Mouse (Mus musculus): ENCODE measurements around the gene Zfyve28. TPM values are rescaled to one million over a fixed set of nuclear protein-coding genes. Genes with fewer than 3 reads are reported as not detected.

The Zfyve28 gene
- polyA plus RNA-seq, 1 experiment from 2014 or later: 0.37 TPM

- Histone ChIP-seq H3K36me3 (ENCODE audit: control insufficient read depth, insufficient read depth, low read length) (no peaks in the 10 kb centered on the region), H3K4me3 (ENCODE audit: low read length) (no peak overlapping the region), H3K27ac (ENCODE audit: low read depth, low read length) (no peak overlapping the region), H3K9ac (ENCODE audit: low read depth, low read length) (no peak overlapping the region), H3K9me3 (ENCODE audit: control insufficient read depth, low read length) (no peaks in the 10 kb centered on the region), H3K27me3 (ENCODE audit: control insufficient read depth, insufficient read depth, low read length) (peaks cover 5% of the 10 kb centered on the region; the same call in 1 of the 2 replicates), H3K4me2 (replicated peaks; ENCODE audit: low read depth, low read length) (no peak overlapping the region), H3K4me1 (ENCODE audit: control insufficient read depth, insufficient read depth, low read length) (0 out of 2 replicates have a peak, but pooled peaks cover 4% of the 10 kb centered on the region)
- no peak for ATAC-seq (ENCODE audit: low FRiP score, low TSS enrichment)
These were observed 37.0 kb upstream of the Zfyve28 start for GRCm38 (mm10) chr5:34325286-34325685.

- 84% methylated on average over 4 of the region's 4 CpGs for WGBS
- no peak overlapping the region for H3K27ac ChIP-seq (ENCODE audit: low read depth, low read length)
- H3K9ac ChIP-seq (ENCODE audit: low read depth, low read length): no peak overlapping the region
- no peaks in the 10 kb centered on the region for H3K9me3 ChIP-seq (ENCODE audit: control insufficient read depth, low read length)
- no peak overlapping the region for H3K4me3 ChIP-seq (ENCODE audit: low read length)
- ATAC-seq (ENCODE audit: low FRiP score, low TSS enrichment): no peak
- H3K4me2 ChIP-seq (replicated peaks; ENCODE audit: low read depth, low read length): no peak overlapping the region
- H3K4me1 ChIP-seq (ENCODE audit: control insufficient read depth, insufficient read depth, low read length): no peaks in the 10 kb centered on the region
- H3K27me3 ChIP-seq (ENCODE audit: control insufficient read depth, insufficient read depth, low read length): no peaks in the 10 kb centered on the region
- no peaks in the 10 kb centered on the region for H3K36me3 ChIP-seq (ENCODE audit: control insufficient read depth, insufficient read depth, low read length)
These were observed 33.0 kb upstream of the Zfyve28 start for GRCm38 (mm10) chr5:34321236-34321635.

- Histone ChIP-seq H3K4me2 (replicated peaks; ENCODE audit: low read depth, low read length) (no peak overlapping the region), H3K9ac (ENCODE audit: low read depth, low read length) (no peak overlapping the region), H3K9me3 (ENCODE audit: control insufficient read depth, low read length) (no peaks in the 10 kb centered on the region), H3K4me3 (ENCODE audit: low read length) (no peak overlapping the region), H3K27me3 (ENCODE audit: control insufficient read depth, insufficient read depth, low read length) (no peaks in the 10 kb centered on the region), H3K36me3 (ENCODE audit: control insufficient read depth, insufficient read depth, low read length) (no peaks in the 10 kb centered on the region), H3K4me1 (ENCODE audit: control insufficient read depth, insufficient read depth, low read length) (no peaks in the 10 kb centered on the region), H3K27ac (ENCODE audit: low read depth, low read length) (no peak overlapping the region)
- no peak for ATAC-seq (ENCODE audit: low FRiP score, low TSS enrichment)
- WGBS: 51% methylated on average over 2 of the region's 2 CpGs
These were observed 31.3 kb upstream of the Zfyve28 start for GRCm38 (mm10) chr5:34319491-34320034.

- no peak for ATAC-seq (ENCODE audit: low FRiP score, low TSS enrichment)
- no peak overlapping the region for H3K27ac ChIP-seq (ENCODE audit: low read depth, low read length)
- no peaks in the 10 kb centered on the region for H3K4me1 ChIP-seq (ENCODE audit: control insufficient read depth, insufficient read depth, low read length)
- no peaks in the 10 kb centered on the region for H3K27me3 ChIP-seq (ENCODE audit: control insufficient read depth, insufficient read depth, low read length)
- no peaks in the 10 kb centered on the region for H3K36me3 ChIP-seq (ENCODE audit: control insufficient read depth, insufficient read depth, low read length)
- no peak overlapping the region for H3K4me2 ChIP-seq (replicated peaks; ENCODE audit: low read depth, low read length)
- H3K4me3 ChIP-seq (ENCODE audit: low read length): no peak overlapping the region
- no peaks in the 10 kb centered on the region for H3K9me3 ChIP-seq (ENCODE audit: control insufficient read depth, low read length)
- no peak overlapping the region for H3K9ac ChIP-seq (ENCODE audit: low read depth, low read length)
- 69% methylated on average over 3 of the region's 3 CpGs for WGBS
These were observed 20.8 kb upstream of the Zfyve28 start for GRCm38 (mm10) chr5:34309016-34309415.

GRCm38 (mm10) chr5:34302377-34302776 is 14.1 kb upstream of the Zfyve28 start:
- WGBS: 81% methylated on average over 7 of the region's 7 CpGs
- Histone ChIP-seq H3K9me3 (ENCODE audit: control insufficient read depth, low read length) (no peaks in the 10 kb centered on the region), H3K9ac (ENCODE audit: low read depth, low read length) (no peak overlapping the region), H3K36me3 (ENCODE audit: control insufficient read depth, insufficient read depth, low read length) (no peaks in the 10 kb centered on the region), H3K4me2 (replicated peaks; ENCODE audit: low read depth, low read length) (no peak overlapping the region), H3K4me1 (ENCODE audit: control insufficient read depth, insufficient read depth, low read length) (no peaks in the 10 kb centered on the region), H3K27me3 (ENCODE audit: control insufficient read depth, insufficient read depth, low read length) (no peaks in the 10 kb centered on the region), H3K4me3 (ENCODE audit: low read length) (no peak overlapping the region), H3K27ac (ENCODE audit: low read depth, low read length) (no peak overlapping the region)
- no peak for ATAC-seq (ENCODE audit: low FRiP score, low TSS enrichment)

- Histone ChIP-seq H3K36me3 (ENCODE audit: control insufficient read depth, insufficient read depth, low read length) (no peaks in the 10 kb centered on the region), H3K9ac (ENCODE audit: low read depth, low read length) (no peak overlapping the region)
- WGBS: 80% methylated on average over 10 of the region's 10 CpGs
These were observed 10.8 kb upstream of the Zfyve28 start for GRCm38 (mm10) chr5:34298937-34299535.

GRCm38 (mm10) chr5:34298061-34298460 is 9.8 kb upstream of the Zfyve28 start:
- Histone ChIP-seq H3K9ac (ENCODE audit: low read depth, low read length) (no peak overlapping the region), H3K27ac (ENCODE audit: low read depth, low read length) (no peak overlapping the region), H3K27me3 (ENCODE audit: control insufficient read depth, insufficient read depth, low read length) (no peaks in the 10 kb centered on the region), H3K4me1 (ENCODE audit: control insufficient read depth, insufficient read depth, low read length) (no peaks in the 10 kb centered on the region), H3K36me3 (ENCODE audit: control insufficient read depth, insufficient read depth, low read length) (no peaks in the 10 kb centered on the region), H3K4me2 (replicated peaks; ENCODE audit: low read depth, low read length) (no peak overlapping the region), H3K4me3 (ENCODE audit: low read length) (no peak overlapping the region), H3K9me3 (ENCODE audit: control insufficient read depth, low read length) (no peaks in the 10 kb centered on the region)
- ATAC-seq (ENCODE audit: low FRiP score, low TSS enrichment): no peak
- 57% methylated on average over 4 of the region's 4 CpGs for whole genome bisulfite sequencing

More at GRCm38 (mm10) chr5:34298937-34299535, 10.8 kb upstream of the Zfyve28 start:
- Histone ChIP-seq H3K4me1 (ENCODE audit: control insufficient read depth, insufficient read depth, low read length) (no peaks in the 10 kb centered on the region), H3K4me3 (ENCODE audit: low read length) (no peak overlapping the region), H3K9me3 (ENCODE audit: control insufficient read depth, low read length) (no peaks in the 10 kb centered on the region), H3K4me2 (replicated peaks; ENCODE audit: low read depth, low read length) (no peak overlapping the region), H3K27me3 (ENCODE audit: control insufficient read depth, insufficient read depth, low read length) (no peaks in the 10 kb centered on the region), H3K27ac (ENCODE audit: low read depth, low read length) (no peak overlapping the region)
- no peak for ATAC-seq (ENCODE audit: low FRiP score, low TSS enrichment)

- Histone ChIP-seq H3K4me1 (ENCODE audit: control insufficient read depth, insufficient read depth, low read length) (no peaks in the 10 kb centered on the region), H3K4me2 (replicated peaks; ENCODE audit: low read depth, low read length) (no peak overlapping the region), H3K27ac (ENCODE audit: low read depth, low read length) (no peak overlapping the region), H3K9me3 (ENCODE audit: control insufficient read depth, low read length) (no peaks in the 10 kb centered on the region), H3K9ac (ENCODE audit: low read depth, low read length) (no peak overlapping the region), H3K4me3 (ENCODE audit: low read length) (no peak overlapping the region), H3K36me3 (ENCODE audit: control insufficient read depth, insufficient read depth, low read length) (no peaks in the 10 kb centered on the region), H3K27me3 (ENCODE audit: control insufficient read depth, insufficient read depth, low read length) (no peaks in the 10 kb centered on the region)
- no peak for ATAC-seq (ENCODE audit: low FRiP score, low TSS enrichment)
- 94% methylated on average over 2 of the region's 2 CpGs for WGBS
These were observed 6.9 kb upstream of the Zfyve28 start for GRCm38 (mm10) chr5:34295141-34295540.

- H3K27ac ChIP-seq (ENCODE audit: low read depth, low read length): no peak overlapping the region
- H3K4me1 ChIP-seq (ENCODE audit: control insufficient read depth, insufficient read depth, low read length): no peaks in the 10 kb centered on the region
- WGBS: 56% methylated on average over 2 of the region's 2 CpGs
- no peaks in the 10 kb centered on the region for H3K9me3 ChIP-seq (ENCODE audit: control insufficient read depth, low read length)
- no peaks in the 10 kb centered on the region for H3K36me3 ChIP-seq (ENCODE audit: control insufficient read depth, insufficient read depth, low read length)
- peaks cover under 1% of the 10 kb centered on the region for H3K27me3 ChIP-seq (ENCODE audit: control insufficient read depth, insufficient read depth, low read length)
- ATAC-seq (ENCODE audit: low FRiP score, low TSS enrichment): no peak
- no peak overlapping the region for H3K9ac ChIP-seq (ENCODE audit: low read depth, low read length)
- no peak overlapping the region for H3K4me2 ChIP-seq (replicated peaks; ENCODE audit: low read depth, low read length)
- no peak overlapping the region for H3K4me3 ChIP-seq (ENCODE audit: low read length)
These were observed 6.4 kb upstream of the Zfyve28 start for GRCm38 (mm10) chr5:34294696-34295095.
